Mouse (Mus musculus): ENCODE data around the gene Ubiad1. TPM values are rescaled to one million over a fixed set of nuclear protein-coding genes. Genes with fewer than 3 reads are reported as not detected.
A peak's percentile ranks its signal among the peaks of the same experiment; 100 is the strongest.

The Ubiad1 gene
- polyA plus RNA-seq, 1 experiment from 2014 or later, result 19.5 TPM

DNA sequence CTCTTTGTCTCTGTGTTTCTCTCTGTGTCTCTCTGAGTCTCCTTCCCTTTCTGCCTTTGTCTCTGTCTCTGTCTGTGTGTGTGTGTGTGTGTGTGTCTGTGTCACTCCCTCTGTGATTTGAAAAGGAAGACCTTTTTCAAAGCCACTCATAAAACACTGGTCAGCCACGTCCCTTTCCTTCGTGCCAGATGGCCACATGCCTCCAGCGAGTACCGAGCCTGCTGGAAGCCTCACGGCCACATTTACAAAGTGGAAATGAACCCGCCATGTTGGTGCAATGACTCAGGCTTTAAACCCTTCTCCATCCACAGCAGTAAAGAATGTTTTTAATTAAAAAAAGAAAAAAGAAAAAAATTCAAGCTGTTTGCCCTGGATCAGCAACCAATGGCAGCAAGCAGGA is 48.7 kb downstream of the Ubiad1 start:
- H3K9ac ChIP-seq, result no peak overlapping the region
- H3K27me3 ChIP-seq (replicated peaks), result no peaks in the 10 kb centered on the region
- ATAC-seq (ENCODE audit: low FRiP score, low read depth), result no peak
- H3K4me3 ChIP-seq, result no peak overlapping the region
- peaks cover 70% of the 10 kb centered on the region for H3K4me1 ChIP-seq
- no peak overlapping the region for H3K27ac ChIP-seq
- 29% methylated on average over 6 of the region's 6 CpGs for WGBS
- H3K4me2 ChIP-seq (replicated peaks), result no peak overlapping the region
- no peaks in the 10 kb centered on the region for H3K36me3 ChIP-seq
- 0 out of 2 replicates have a peak, but pooled peaks cover 5% of the 10 kb centered on the region for H3K9me3 ChIP-seq

DNA sequence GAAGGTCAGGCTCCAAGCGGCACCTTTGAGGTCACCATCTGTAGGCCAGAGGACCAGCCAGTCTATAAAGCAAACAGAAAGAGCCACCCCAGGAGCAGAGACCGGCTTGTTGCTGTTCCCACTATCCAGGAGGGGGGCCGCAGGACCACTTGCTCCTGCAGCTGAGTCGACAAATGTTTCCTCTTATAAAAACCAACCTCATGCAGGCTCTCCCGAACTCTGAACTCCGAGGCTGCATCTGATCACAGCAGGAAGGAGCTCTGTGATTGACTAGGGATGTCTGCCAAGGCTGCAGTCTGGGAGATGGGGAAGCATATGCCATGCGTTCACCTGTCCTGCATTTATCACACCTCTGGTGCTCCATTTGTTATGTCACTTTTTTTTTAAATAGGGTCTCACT is 49.4 kb downstream of the Ubiad1 start:
- H3K4me1 ChIP-seq, result peaks cover 67% of the 10 kb centered on the region
- WGBS, result 53% methylated on average over 7 of the region's 7 CpGs
- ATAC-seq (ENCODE audit: low FRiP score, low read depth), result no peak

DNA sequence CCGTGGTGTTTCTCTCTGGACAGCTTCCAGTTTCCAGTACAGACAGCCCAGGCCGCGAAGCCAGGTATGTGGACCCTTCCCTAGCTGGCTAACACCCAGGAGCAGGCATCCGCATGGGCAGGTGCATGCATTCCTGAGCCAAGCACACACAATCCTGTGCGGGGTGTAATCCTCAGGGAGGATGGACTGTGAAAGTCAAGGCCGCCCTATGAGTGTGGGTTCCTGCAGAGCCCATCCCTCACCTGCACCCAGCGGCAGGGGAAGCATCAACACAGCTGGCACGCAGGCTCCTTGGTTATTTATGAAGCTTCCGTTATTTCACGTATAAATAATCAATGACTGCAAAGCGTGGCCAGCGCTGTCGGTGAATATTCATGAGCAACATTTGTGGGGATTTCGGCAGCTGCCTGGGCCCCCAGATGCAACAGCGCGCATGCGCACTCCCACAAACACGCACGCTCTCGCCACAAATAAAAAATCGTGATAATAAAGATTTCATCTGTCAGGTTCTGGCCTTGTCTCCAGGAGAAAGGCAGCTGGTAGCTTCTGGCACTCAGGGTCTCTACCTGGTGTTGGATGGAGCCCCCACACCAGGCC is 52.8 kb downstream of the Ubiad1 start:
- peaks cover 58% of the 10 kb centered on the region for H3K4me1 ChIP-seq
- no peak overlapping the region for H3K4me3 ChIP-seq
- H3K27me3 ChIP-seq (replicated peaks), result no peaks in the 10 kb centered on the region
- no peaks in the 10 kb centered on the region for H3K36me3 ChIP-seq
- H3K9ac ChIP-seq, result no peak overlapping the region
- H3K4me2 ChIP-seq (replicated peaks), result peak overlapping the region; percentile 26; the same call in 1 of the 2 replicates
- 42% methylated on average over 21 of the region's 21 CpGs for WGBS
- peak; percentile 41; the same call in 1 of the 2 replicates for ATAC-seq (ENCODE audit: low FRiP score, low read depth)
- peak overlapping the region; percentile 21; the same call in 1 of the 2 replicates for H3K27ac ChIP-seq
- 0 out of 2 replicates have a peak, but pooled peaks cover 5% of the 10 kb centered on the region for H3K9me3 ChIP-seq

More for the DNA sequence above, 49.4 kb downstream of the Ubiad1 start:
- Histone ChIP-seq H3K9me3 (0 out of 2 replicates have a peak, but pooled peaks cover 5% of the 10 kb centered on the region), H3K27me3 (replicated peaks) (no peaks in the 10 kb centered on the region), H3K27ac (no peak overlapping the region), H3K4me2 (replicated peaks) (no peak overlapping the region), H3K4me3 (no peak overlapping the region), H3K9ac (no peak overlapping the region), H3K36me3 (no peaks in the 10 kb centered on the region)

DNA sequence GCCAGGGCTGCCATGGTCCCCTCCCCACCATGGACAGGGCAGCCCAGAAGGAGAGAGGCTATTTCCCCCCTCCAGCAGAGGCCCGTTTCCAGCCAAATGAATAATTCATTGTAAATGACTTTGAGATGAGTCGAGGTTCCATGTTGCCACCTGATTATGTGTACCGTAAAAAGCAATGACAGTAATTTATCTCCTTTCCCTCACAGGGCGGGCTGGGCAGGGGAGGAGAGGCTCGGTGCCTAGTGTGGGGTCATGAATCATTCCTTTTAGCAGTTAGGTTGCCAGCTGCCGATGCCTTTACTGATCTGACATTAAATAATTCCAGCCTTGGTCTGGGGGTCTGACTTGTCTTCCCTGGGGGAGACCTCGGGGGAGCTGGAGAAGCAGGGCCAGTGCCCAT is 54.9 kb downstream of the Ubiad1 start:
- peak; percentile 33 for ATAC-seq (ENCODE audit: low FRiP score, low read depth)
- peaks cover 73% of the 10 kb centered on the region for H3K4me1 ChIP-seq

DNA sequence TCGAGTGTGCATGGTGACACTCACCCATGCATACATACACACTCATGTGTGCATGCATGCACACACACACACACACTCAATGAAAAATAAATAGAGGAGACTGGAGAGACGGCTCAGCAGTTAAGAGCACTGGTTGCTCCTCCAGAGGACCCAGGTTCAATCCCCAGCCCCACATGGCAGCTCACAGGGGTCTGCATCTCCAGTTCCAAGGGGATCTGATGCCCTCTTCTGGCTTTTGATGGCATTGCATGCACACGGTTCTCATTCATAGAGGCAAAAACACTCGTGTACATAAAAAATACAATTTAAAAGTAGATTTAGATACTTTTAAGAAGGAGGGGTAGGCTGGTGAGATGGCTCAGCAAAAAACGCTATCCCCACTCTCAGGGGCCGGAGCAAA is 55.5 kb downstream of the Ubiad1 start:
- Histone ChIP-seq H3K4me3 (no peak overlapping the region), H3K36me3 (no peaks in the 10 kb centered on the region), H3K27me3 (replicated peaks) (no peaks in the 10 kb centered on the region), H3K9ac (no peak overlapping the region), H3K9me3 (no peaks in the 10 kb centered on the region), H3K27ac (peak overlapping the region; percentile 37; the same call in 1 of the 2 replicates), H3K4me1 (peaks cover 74% of the 10 kb centered on the region), H3K4me2 (replicated peaks) (no peak overlapping the region)
- 68% methylated on average over 6 of the region's 6 CpGs for WGBS
- no peak for ATAC-seq (ENCODE audit: low FRiP score, low read depth)

More for the DNA sequence above, 54.9 kb downstream of the Ubiad1 start:
- Histone ChIP-seq H3K4me3 (no peak overlapping the region), H3K9ac (no peak overlapping the region), H3K36me3 (no peaks in the 10 kb centered on the region), H3K4me2 (replicated peaks) (no peak overlapping the region), H3K27me3 (replicated peaks) (no peaks in the 10 kb centered on the region), H3K27ac (peak overlapping the region; percentile 37), H3K9me3 (no peaks in the 10 kb centered on the region)
- 5% methylated on average over 7 of the region's 7 CpGs for WGBS

DNA sequence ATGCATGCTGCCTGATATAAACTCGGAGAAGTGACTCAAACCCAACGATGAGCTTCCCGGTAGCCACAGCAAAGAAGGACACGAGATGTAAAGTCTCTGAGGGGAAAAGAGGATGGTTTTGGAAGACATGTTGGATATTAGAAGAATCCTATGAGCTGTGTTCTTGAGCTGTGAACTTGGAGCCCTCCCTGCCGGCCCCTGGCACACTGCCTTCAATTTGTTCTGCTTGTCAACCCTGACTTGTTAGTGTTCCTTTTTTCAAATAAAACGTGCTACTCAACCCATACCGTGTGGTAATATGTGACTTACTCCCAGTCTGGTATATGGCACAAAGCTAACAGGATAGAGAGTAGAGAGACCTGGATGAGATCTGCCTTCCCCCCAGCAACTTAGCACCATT is 59.3 kb downstream of the Ubiad1 start:
- no peak overlapping the region for H3K9ac ChIP-seq
- ATAC-seq (ENCODE audit: low FRiP score, low read depth), result no peak
- H3K4me2 ChIP-seq (replicated peaks), result no peak overlapping the region
- peaks cover 55% of the 10 kb centered on the region for H3K4me1 ChIP-seq
- no peak overlapping the region for H3K4me3 ChIP-seq
- no peaks in the 10 kb centered on the region for H3K27me3 ChIP-seq (replicated peaks)
- H3K27ac ChIP-seq, result no peak overlapping the region
- H3K9me3 ChIP-seq, result 0 out of 2 replicates have a peak, but pooled peaks cover 10% of the 10 kb centered on the region
- 43% methylated on average over 7 of the region's 7 CpGs for WGBS
- H3K36me3 ChIP-seq, result no peaks in the 10 kb centered on the region

Other genes starting within 250 kb of the Ubiad1 start
- 17.7 and 21.3 TPM in 2 replicates for gene Disp3, start 156.8 kb downstream of the Ubiad1 start, polyA plus RNA-seq (2016; fragmentation: Nextera tagmentation; extraction: Ambion mirVana)
- 27.7 and 28.2 TPM in 2 replicates for gene Mtor, start 3.8 kb upstream of the Ubiad1 start, polyA plus RNA-seq (2016; fragmentation: Nextera tagmentation; extraction: Ambion mirVana)
- 0.29 and 0.37 TPM in 2 replicates for gene Angptl7, start 55.7 kb upstream of the Ubiad1 start, polyA plus RNA-seq (2016; fragmentation: Nextera tagmentation; extraction: Ambion mirVana)
- gene Exosc10, start 113.7 kb upstream of the Ubiad1 start, polyA plus RNA-seq (2016; fragmentation: Nextera tagmentation; extraction: Ambion mirVana), result 88.3 and 95.6 TPM in 2 replicates
- gene Srm, start 146.7 kb upstream of the Ubiad1 start, polyA plus RNA-seq (2016; fragmentation: Nextera tagmentation; extraction: Ambion mirVana), result 167 and 170 TPM in 2 replicates
- 0.27 and 0.38 TPM in 2 replicates for gene Masp2, start 157.8 kb upstream of the Ubiad1 start, polyA plus RNA-seq (2016; fragmentation: Nextera tagmentation; extraction: Ambion mirVana)
- gene Tardbp, start 182.2 kb upstream of the Ubiad1 start, polyA plus RNA-seq (2016; fragmentation: Nextera tagmentation; extraction: Ambion mirVana), result 323 and 327 TPM in 2 replicates
- gene Gm572, start 198.5 kb upstream of the Ubiad1 start, polyA plus RNA-seq (2016; fragmentation: Nextera tagmentation; extraction: Ambion mirVana), result not detected in 2 replicates